In genomic region chr6:86940966-86941365, GRCm38 (mm10) we compare ENCODE assay signal across 16 mouse cellular contexts.
"Had no signal": no experiment of that assay in that cellular context is flagged by ENCODE, and none has a peak within 500 bp of the region (broad histone marks: within the 10 kb centered on the region; RNA-seq: fewer than 3 reads in every experiment).

No protein-coding gene starts in this region.

- H3K4me3 ChIP-seq: neural tube, embryonic 13.5 days; neural tube, embryonic 15.5 days; stomach, embryonic 15.5 days had no signal

- H3K27ac ChIP-seq: neural tube, embryonic 13.5 days; neural tube, embryonic 15.5 days; stomach, embryonic 15.5 days; stomach, postnatal 0 days had no signal

- H3K4me2 ChIP-seq: neural tube, embryonic 13.5 days; neural tube, embryonic 15.5 days; stomach, embryonic 15.5 days had no signal

- DNase-seq: retina, postnatal 1 day; right cerebral cortex, adult 18-20 months; right cerebral cortex, postnatal 14 days; right cerebral cortex, postnatal 25 days; right cerebral cortex, postnatal 4 days; spleen, adult 18-20 months; thymus, adult 18-20 months; thymus, adult 2 months; thymus, postnatal 14 days; thymus, postnatal 25 days; thymus, postnatal 36 days; thymus, postnatal 4 days had no signal

- H3K27me3 ChIP-seq: neural tube, embryonic 13.5 days; neural tube, embryonic 15.5 days; stomach, embryonic 15.5 days had no signal

- H3K4me1 ChIP-seq: neural tube, embryonic 13.5 days; neural tube, embryonic 15.5 days; stomach, embryonic 15.5 days had no signal

- H3K9me3 ChIP-seq: neural tube, embryonic 15.5 days had no signal

- H3K9ac ChIP-seq: neural tube, embryonic 13.5 days; neural tube, embryonic 15.5 days; stomach, embryonic 15.5 days had no signal
